Mouse (Mus musculus) kidney, postnatal 0 days (tissue): ENCODE results near the gene Arpc5. TPM values are rescaled to one million over a fixed set of nuclear protein-coding genes. Genes with fewer than 3 reads are reported as not detected.
A peak's percentile ranks its signal among the peaks of the same experiment; 100 is the strongest.

Source experiments
- ATAC-seq: fragments of 200-750 bp; cut with Nextera tagmentation; replicated peaks from 2 replicates; pipeline ENCODE4 v1.8.0; 2017; ENCODE audit warnings: low read depth, moderate number of reproducible peaks, moderate TSS enrichment, moderate library complexity; ENCODE audit not compliant: low FRiP score
- DNase-seq: peaks from one replicate; pipeline ENCODE4 v3.0.0-alpha.2; 2016; ENCODE audit warnings: low spot score
- H3K27ac ChIP-seq: fragments of 300-500 bp; sonication (generic); 2 replicates; pipeline ENCODE4 v1.5.1; 2014; ENCODE audit warnings: mild to moderate bottlenecking
- H3K27me3 ChIP-seq: fragments of 300-500 bp; sonication (generic); 2 replicates; pipeline ENCODE4 v1.6.1; 2014; ENCODE audit warnings: low read length, mixed read lengths; ENCODE audit not compliant: insufficient read depth
- H3K36me3 ChIP-seq: fragments of 300-500 bp; sonication (generic); 2 replicates; pipeline ENCODE4 v1.6.1; 2014; ENCODE audit warnings: low read length, mixed read lengths; ENCODE audit not compliant: insufficient read depth
- H3K4me1 ChIP-seq: fragments of 300-500 bp; sonication (generic); replicated peaks from 2 replicates; pipeline ENCODE4 v1.6.1; 2014; ENCODE audit warnings: antibody characterized with exemption, low read length, mixed read lengths; ENCODE audit not compliant: insufficient read depth
- H3K4me2 ChIP-seq: fragments of 300-500 bp; sonication (generic); 2 replicates; pipeline ENCODE4 v1.6.1; 2014; ENCODE audit warnings: mild to moderate bottlenecking, low read length, moderate library complexity, mixed read lengths
- H3K4me3 ChIP-seq: fragments of 300-500 bp; sonication (generic); replicated peaks from 2 replicates; pipeline ENCODE4 v1.5.1; 2014; ENCODE audit warnings: low read depth, low read length
- H3K9ac ChIP-seq: fragments of 300-500 bp; sonication (generic); 2 replicates; pipeline ENCODE4 v1.6.1; 2014; ENCODE audit warnings: low read depth, low read length
- H3K9me3 ChIP-seq: fragments of 300-500 bp; sonication (generic); replicated peaks from 2 replicates; pipeline ENCODE4 v1.6.1; 2016; ENCODE audit warnings: low read length, inconsistent platforms, mixed read lengths
- CTCF ChIP-seq: IDR thresholded peaks from 2 replicates; pipeline ENCODE4 v1.5.1; 2016; ENCODE audit warnings: antibody characterized with exemption, low read depth, mild to moderate bottlenecking, moderate library complexity
- WGBS: fragments of 180-500 bp; shearing (Covaris S2); extraction: QIAGEN DNeasy Blood & Tissue Kit; methylation state at CpG from one replicate; pipeline ENCODE4 v1.1.7; 2014; 5-methylcytosine and 5-hydroxymethylcytosine counted together
- polyA plus RNA-seq: library from polyadenylated mRNA; unstranded; fragments of >200 nt; fragmentation: Nextera tagmentation; extraction: Ambion mirVana; gene quantifications from 2 replicates; pipeline ENCODE4 v1.2.1, GENCODE M21; 2015

Arpc5 gene
- polyA plus RNA-seq, 1 experiment from 2014 or later = 294 TPM

- peak; percentile 67 for DNase-seq
- H3K27me3 ChIP-seq = no peaks in the 10 kb centered on the region
- no peaks in the 10 kb centered on the region for H3K9me3 ChIP-seq
- no peak overlapping the region for H3K9ac ChIP-seq
- H3K4me2 ChIP-seq = no peak overlapping the region
- peak; percentile 26; the same call in 1 of the 2 replicates for TF ChIP-seq CTCF
- peak overlapping the region; percentile 39; the same call in 1 of the 2 replicates for H3K27ac ChIP-seq
- H3K4me1 ChIP-seq = 0 out of 2 replicates have a peak, but pooled peaks cover 4% of the 10 kb centered on the region
- WGBS = 20% methylated on average over 8 of the region's 8 CpGs
- ATAC-seq = no peak; the same call in 1 of the 2 replicates
- no peak overlapping the region for H3K4me3 ChIP-seq
- no peaks in the 10 kb centered on the region for H3K36me3 ChIP-seq
Measured at GRCm38 (mm10) chr1:152809541-152810252, 43.4 kb downstream of the Arpc5 start.

GRCm38 (mm10) chr1:152810533-152811439 is 44.4 kb downstream of the Arpc5 start:
- DNase-seq (no peak), ATAC-seq (no peak)
- TF ChIP-seq CTCF = no peak
- 0 out of 2 replicates have a peak, but pooled peaks cover 4% of the 10 kb centered on the region for H3K4me1 ChIP-seq
- H3K27ac ChIP-seq = no peak overlapping the region
- H3K4me2 ChIP-seq = no peak overlapping the region
- no peaks in the 10 kb centered on the region for H3K36me3 ChIP-seq
- H3K9me3 ChIP-seq = no peaks in the 10 kb centered on the region
- no peak overlapping the region for H3K9ac ChIP-seq
- no peaks in the 10 kb centered on the region for H3K27me3 ChIP-seq
- H3K4me3 ChIP-seq = no peak overlapping the region
- 74% methylated on average over 13 of the region's 13 CpGs for WGBS

- peaks cover 15% of the 10 kb centered on the region for H3K4me1 ChIP-seq
- no peak overlapping the region for H3K9ac ChIP-seq
- DNase-seq = peak; percentile 74
- peak; percentile 68 for TF ChIP-seq CTCF
- 26% methylated on average over 7 of the region's 7 CpGs for whole genome bisulfite sequencing
- no peaks in the 10 kb centered on the region for H3K36me3 ChIP-seq
- no peaks in the 10 kb centered on the region for H3K27me3 ChIP-seq
- H3K4me2 ChIP-seq = no peak overlapping the region
- H3K27ac ChIP-seq = no peak overlapping the region
- peak; percentile 78 for ATAC-seq
- no peaks in the 10 kb centered on the region for H3K9me3 ChIP-seq
- H3K4me3 ChIP-seq = no peak overlapping the region
Measured at GRCm38 (mm10) chr1:152815265-152815701, 48.9 kb downstream of the Arpc5 start.

- H3K9ac ChIP-seq = no peak overlapping the region
- ATAC-seq = peak; percentile 25; the same call in 1 of the 2 replicates
- DNase-seq = peak; percentile 25
Measured at GRCm38 (mm10) chr1:152817027-152817769, 50.9 kb downstream of the Arpc5 start.

GRCm38 (mm10) chr1:152817794-152818193 is 51.5 kb downstream of the Arpc5 start:
- H3K36me3 ChIP-seq = no peaks in the 10 kb centered on the region
- peak overlapping the region; percentile 67 for H3K27ac ChIP-seq
- DNase-seq (peak; percentile 74), ATAC-seq (peak; percentile 30; the same call in 1 of the 2 replicates)
- H3K4me1 ChIP-seq = peaks cover 15% of the 10 kb centered on the region
- no peaks in the 10 kb centered on the region for H3K27me3 ChIP-seq
- no peak overlapping the region for H3K9ac ChIP-seq
- 8% methylated on average over 10 of the region's 10 CpGs for WGBS
- no peak overlapping the region for H3K4me3 ChIP-seq
- no peak for TF ChIP-seq CTCF
- H3K9me3 ChIP-seq = no peaks in the 10 kb centered on the region
- peak overlapping the region; percentile 5; the same call in 1 of the 2 replicates for H3K4me2 ChIP-seq

More at GRCm38 (mm10) chr1:152817027-152817769, 50.9 kb downstream of the Arpc5 start:
- peak overlapping the region; percentile 5; the same call in 1 of the 2 replicates for H3K4me2 ChIP-seq
- H3K36me3 ChIP-seq = no peaks in the 10 kb centered on the region
- H3K9me3 ChIP-seq = no peaks in the 10 kb centered on the region
- peak overlapping the region; percentile 67 for H3K27ac ChIP-seq
- WGBS = 32% methylated on average over 12 of the region's 12 CpGs
- H3K27me3 ChIP-seq = no peaks in the 10 kb centered on the region
- H3K4me3 ChIP-seq = no peak overlapping the region
- no peak for TF ChIP-seq CTCF
- peaks cover 15% of the 10 kb centered on the region for H3K4me1 ChIP-seq

- DNase-seq (no peak), ATAC-seq (no peak)
- H3K4me2 ChIP-seq = no peak overlapping the region
- no peak overlapping the region for H3K27ac ChIP-seq
- no peak overlapping the region for H3K9ac ChIP-seq
- H3K9me3 ChIP-seq = no peaks in the 10 kb centered on the region
- WGBS = 68% methylated on average over 6 of the region's 6 CpGs
- H3K27me3 ChIP-seq = no peaks in the 10 kb centered on the region
- TF ChIP-seq CTCF = no peak
- no peak overlapping the region for H3K4me3 ChIP-seq
- H3K36me3 ChIP-seq = no peaks in the 10 kb centered on the region
- peaks cover 15% of the 10 kb centered on the region for H3K4me1 ChIP-seq
Measured at GRCm38 (mm10) chr1:152819558-152819957, 53.2 kb downstream of the Arpc5 start.
